Mouse (Mus musculus) gastrocnemius, adult 8-10 months (tissue): ENCODE measurements around the gene Ero1lb. TPM values are rescaled to one million over a fixed set of nuclear protein-coding genes. Genes with fewer than 3 reads are reported as not detected.

Source experiments
- DNase-seq, 2 experiments: peaks; one replicate each; pipeline ENCODE4 v3.0.0; 2022; ENCODE audit warnings: low spot score in 2 of 2
- total RNA-seq, 4 experiments: library from RNA; stranded (reverse); gene quantifications; 2 replicates each; pipeline ENCODE4 v1.2.4; 2022

Ero1lb gene
- total RNA-seq: 1 to 10 TPM in 3 of 4 experiments, under 1 TPM in 1; 0.80 to 2.0 (median 1.4) TPM

DNA sequence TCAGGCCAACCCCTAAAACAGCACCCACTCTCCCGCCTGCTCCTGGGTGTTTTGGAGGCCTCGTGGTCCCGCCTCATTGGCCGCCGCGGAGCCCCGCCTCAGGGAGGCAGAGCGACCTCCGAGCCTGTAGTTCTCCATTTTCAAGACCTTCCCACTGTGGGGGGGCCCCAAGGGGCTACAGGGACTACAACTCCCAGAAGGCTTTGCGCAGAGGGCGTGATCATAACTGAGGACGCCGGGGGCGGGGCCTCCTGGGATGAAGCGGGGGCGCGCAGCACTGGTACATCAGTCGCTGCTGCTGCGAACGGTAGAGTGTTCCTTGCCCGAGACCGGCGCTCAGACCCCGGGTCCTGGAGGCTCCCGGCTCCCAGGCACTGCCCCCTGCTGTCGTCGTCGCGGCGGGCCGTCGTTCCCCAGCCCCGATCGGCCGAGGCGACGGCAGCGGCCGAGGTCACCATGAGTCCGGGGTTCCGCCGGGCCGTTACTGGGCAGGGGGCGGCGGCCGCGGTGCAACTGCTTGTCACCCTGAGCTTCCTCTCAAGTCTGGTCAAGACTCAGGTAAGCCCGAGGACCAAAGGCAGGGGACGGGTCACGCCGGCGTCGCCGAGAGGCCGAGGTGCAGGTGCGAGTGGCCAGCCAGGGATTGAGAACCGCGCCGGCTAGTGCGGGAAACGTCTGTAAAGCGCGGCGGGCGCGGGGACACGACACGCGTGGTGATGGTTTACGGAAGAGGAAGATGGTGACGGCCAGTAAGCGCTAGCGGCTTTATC, at the start of gene Ero1lb:
TSS of gene Ero1lb (plus strand) at position 254 of the 770 bp plus-strand sequence.
- DNase-seq: peak; percentile 99

GRCm38 (mm10) chr13:12519371-12519770, 46.3 kb upstream of the Ero1lb start:
- no peak for DNase-seq

GRCm38 (mm10) chr13:12519955-12520584, 45.6 kb upstream of the Ero1lb start, which contains the start of gene Edaradd:
TSS of gene Edaradd (minus strand) at chr13:12520438.
- no peak for DNase-seq

- no peak for DNase-seq
Observed at GRCm38 (mm10) chr13:12522346-12522745, 43.3 kb upstream of the Ero1lb start.

- no peak for DNase-seq
Observed at GRCm38 (mm10) chr13:12525678-12526077, 40.0 kb upstream of the Ero1lb start.

DNA sequence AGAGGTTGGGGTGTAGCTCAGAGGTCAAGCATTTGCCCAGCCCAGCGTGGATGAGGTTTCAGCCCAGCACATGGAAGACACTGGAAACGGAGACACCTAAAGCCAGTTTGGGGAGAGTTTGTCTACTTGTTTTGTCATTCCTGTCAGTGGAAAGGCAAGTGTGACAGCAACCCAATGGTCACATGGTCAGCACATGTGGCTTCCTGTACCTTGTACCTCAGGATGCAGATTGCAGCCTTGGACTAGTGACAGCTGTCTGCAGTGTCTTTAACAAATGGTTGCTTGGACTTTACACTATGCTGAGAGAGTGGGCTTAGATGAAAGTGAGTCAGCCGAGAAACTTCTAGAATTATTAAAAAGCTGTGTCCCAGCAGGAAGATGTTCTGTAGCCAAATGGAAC, 31.0 kb upstream of the Ero1lb start:
- no peak for DNase-seq

GRCm38 (mm10) chr13:12537971-12538370, 27.7 kb upstream of the Ero1lb start:
- DNase-seq: no peak

DNA sequence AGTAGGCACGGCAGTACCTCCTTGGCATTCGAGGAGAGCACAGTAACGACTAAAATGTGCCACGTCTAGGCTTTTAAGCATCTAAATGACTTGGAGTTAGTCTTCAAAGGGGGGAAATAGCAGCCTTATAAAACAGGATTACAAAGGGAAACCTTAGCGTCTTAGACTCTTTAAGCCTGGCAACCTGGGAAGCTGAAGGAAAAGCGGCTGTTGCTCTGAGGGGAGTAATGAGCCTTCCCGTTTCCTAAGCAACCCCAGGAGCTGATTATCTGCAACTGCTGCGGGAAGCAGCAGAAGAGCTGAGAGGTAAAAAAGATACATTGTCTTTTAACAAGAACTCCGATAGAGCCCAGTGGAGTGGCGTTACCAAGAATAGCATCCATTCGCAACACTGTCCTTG, 26.0 kb upstream of the Ero1lb start:
- no peak for DNase-seq

GRCm38 (mm10) chr13:12540119-12540518, 25.6 kb upstream of the Ero1lb start:
- DNase-seq: no peak

DNA sequence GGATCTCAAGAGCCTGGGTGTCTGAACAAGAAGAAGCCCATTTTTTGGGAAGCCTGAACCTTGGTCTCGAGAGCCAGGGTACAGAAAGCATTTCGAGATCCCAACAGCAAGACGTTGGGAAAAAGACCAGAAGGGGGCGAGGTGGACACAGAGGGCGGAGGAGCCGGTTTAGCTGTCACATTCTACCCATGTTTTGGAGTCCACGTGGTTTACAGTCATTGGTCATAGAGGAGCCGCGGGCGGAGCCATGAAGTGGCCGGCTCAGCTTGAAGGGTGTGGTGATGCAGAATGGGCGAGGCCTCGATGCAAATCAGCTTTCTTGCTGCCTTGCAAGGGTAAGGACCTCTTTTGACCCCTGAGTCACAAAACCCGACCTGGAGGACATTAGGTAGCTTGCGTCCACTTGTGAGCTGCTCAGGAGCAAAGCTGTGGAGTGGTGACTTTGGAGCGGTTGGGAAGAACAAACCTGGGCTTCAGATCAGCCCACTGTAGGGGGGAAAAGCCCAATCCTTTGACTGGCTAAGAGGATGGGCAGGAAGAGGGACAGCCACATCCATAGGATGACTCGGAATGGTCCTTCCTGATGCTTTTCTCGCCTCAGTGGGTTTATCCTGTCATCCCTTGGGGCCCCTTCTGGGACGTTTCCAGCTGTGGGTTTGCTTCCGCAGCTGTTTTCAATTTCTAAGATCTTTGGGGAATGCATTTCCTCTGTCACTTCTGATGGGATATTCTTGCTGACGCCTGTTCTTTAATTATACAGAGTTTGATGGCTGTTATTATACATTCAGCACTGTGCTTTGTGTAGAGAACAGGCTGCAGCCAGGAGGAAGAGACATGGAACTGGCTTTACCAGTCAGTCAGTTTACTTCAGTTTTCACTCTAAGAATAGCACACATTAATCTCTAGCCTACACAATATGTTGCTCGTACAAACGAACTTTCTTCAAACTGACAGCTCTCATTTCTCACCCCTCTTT, 23.4 kb upstream of the Ero1lb start:
- peak in 1 of 2 experiments; percentile 11 for DNase-seq

DNA sequence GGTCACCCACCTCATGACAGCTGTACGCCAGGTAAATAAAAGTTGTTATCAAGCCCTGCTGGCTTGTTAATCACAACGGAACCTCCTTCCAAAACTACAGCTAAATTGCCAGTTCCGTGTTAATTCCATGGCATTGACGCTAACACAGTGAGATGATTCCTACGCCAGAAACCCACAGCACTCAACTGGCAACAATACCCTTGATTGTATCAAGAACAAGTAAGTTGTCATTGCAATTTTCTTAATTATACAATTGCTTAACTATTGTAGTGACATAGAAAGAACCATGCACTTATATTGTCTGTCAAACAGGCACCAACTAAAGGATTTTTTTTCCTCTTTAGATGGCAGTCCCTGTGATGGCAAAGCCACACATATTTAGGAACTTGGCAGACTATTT, 22.4 kb upstream of the Ero1lb start:
- no peak for DNase-seq

GRCm38 (mm10) chr13:12543880-12544568, 21.6 kb upstream of the Ero1lb start:
- no peak for DNase-seq

DNA sequence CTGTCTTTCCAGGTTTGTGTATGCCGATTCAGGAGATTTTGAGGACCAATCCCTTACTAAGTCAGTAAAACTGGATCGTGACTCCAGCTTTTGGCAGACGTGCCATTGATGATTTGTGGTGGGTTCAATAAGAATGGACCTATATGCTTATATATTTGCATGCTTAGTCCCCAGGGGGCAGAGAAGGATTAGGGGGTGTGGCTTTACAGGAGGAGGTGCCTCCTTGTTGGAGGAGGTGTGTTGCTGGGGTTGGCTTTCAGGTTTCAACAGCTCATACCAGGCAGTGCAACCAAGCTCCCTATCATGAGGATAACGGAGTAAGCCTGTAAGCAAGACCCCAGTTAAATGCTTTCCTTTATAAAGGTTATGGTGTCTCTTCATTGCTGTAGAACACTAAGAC, 11.5 kb upstream of the Ero1lb start:
- DNase-seq: no peak

DNA sequence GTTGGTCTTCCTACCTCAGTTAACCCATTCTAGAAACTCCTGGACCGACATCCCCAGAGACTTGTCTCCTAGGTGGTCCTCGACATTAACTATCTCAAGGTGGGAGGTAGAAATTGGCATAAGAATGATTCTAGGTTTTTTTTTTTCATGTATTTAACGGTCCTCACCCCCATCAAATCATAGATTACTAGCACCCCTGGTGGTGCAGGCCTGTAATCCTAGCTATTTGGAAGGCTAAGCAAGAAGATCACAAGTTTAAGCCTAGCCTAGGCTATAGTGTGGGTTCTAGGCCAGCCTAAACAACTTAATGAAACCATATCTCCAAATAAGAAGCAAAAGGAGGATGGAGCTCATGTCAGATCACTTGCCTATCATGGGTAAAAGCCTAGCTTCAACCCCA, 6.6 kb upstream of the Ero1lb start:
- DNase-seq: no peak

DNA sequence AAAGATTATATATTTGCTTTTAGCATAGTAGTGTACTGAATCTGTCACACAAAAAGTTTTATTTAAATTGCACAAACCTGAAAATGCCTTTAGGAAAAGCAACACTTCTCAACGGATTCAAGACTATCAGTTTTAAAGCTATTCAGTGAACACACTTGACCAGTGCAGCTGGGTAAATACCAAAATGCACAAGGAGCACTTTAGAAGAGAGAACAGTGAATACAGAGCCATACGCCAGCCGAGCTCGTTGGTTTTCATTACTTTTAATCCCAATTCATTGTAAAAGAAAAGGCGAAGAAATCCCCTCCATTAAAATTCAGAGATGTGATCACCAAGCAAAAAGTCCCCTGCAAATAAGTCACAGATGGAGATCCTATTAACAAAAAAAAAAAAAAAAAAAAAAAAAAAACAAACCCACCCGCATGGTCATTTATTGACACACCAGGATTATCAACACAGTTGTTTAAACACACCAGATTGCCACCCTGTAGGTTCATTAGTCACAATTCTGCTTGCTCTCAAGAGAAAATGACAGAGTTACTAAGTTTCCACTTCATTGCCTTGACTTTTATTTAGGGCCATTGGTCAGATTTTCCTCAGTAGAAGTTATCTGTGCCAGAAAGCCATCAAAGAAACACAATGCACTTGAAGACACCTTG, 6.1 kb upstream of the Ero1lb start:
- DNase-seq: no peak

DNA sequence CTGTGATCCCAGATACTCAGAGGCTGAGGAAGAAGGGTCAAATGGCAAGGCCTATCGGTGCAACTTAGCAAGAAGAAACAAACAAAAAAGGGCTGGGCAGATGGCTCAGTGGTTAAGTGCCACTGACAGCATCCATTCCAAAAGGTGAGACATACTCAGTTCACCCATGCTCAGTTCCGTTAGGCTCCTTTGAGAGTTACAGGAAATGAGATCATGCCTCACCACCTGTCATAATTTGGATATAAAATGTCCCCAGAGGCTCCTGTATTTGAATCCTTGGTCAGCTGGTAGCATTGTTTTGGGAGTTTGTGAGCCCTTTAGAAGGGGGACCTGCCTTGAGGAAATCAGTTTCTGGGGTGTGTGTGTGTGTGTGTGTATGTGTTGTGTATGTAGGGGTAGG, 3.9 kb upstream of the Ero1lb start:
- no peak for DNase-seq

- no peak for DNase-seq
Observed at GRCm38 (mm10) chr13:12562256-12562655, 3.4 kb upstream of the Ero1lb start.

DNA sequence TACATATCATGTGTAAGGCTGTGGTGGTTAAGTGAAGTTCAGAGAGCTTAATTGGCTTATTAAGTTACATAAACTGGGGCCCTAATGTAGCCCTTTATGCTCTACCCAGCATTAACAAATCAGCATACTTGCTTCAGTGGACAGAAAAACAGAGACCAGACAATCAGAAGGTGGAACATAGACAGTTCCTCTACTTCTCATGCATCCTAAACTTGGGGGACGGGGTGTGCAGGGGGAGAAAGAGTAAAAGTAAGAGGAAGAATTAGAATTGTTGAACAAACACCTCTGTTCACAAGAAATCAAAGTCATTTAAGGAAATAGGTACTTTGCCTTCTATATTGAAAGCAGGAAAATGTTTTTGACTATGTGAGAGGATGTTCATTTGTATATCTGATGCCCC, 2.3 kb downstream of the Ero1lb start:
- DNase-seq: no peak

- no peak for DNase-seq
Observed at GRCm38 (mm10) chr13:12568597-12569469, 3.2 kb downstream of the Ero1lb start.

- DNase-seq: no peak
Observed at GRCm38 (mm10) chr13:12569741-12570140, 4.1 kb downstream of the Ero1lb start.
